Mouse (Mus musculus): ENCODE results near the gene Rpl7a.

DNA sequence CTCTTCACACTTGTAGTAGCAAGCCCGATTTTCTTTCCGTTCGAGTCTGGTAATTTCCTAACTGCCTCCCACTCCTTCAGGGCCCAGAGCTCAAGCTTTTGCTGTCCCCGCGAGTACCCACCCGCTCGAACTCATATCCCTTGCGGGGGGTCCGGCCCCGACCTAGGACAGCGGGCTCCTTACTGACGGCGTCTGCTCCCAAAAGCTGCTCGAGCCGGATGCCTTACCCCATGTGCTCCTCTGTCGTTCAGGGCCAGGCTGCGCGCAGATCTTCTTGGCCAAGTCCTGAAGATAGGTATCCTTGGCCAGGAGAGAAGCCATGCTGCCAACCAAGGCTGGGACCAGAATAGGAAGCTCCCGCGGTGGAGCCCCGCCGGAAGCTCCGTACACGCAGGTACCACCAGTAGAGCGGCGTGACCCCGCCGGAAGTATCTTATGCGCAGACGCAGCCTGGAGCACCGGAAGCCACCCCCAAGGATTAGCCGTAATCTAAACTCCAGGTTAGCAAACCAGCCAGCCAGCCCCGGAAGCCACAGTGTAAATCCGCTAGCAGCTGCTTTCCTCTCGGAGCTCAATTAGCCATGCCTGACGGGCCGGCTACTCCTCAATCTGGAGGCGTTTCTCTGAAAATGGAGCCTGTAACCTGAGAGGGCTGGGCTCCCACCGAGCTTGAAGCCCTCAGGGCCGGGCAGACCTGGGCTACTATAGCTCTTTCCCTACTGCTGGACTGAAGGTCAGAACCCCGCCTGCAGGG lies 7.9 kb upstream of the Rpl7a start, which contains the start of gene Surf6:
- TF ChIP-seq CTCF (IDR thresholded peaks at IDR 0.05; ENCODE audit: low read depth, low read length) (no peak), POLR2A (IDR thresholded peaks at IDR 0.05; ENCODE audit: extremely low read depth, insufficient read depth, low read length) (0 out of 2 replicates have a peak, but pooled peaks have one; percentile 31)
